Mouse (Mus musculus) midbrain, postnatal 0 days (tissue): ENCODE measurements at regions not wholly inside any gene's neighbourhood (a gene's known extent, or its start where the extent isn't known, plus 50 kb on each side); places are given as distances from the start of the nearest gene placed in this dataset.

ENCODE experiments used
- ATAC-seq: fragments of 200-750 bp; cut with Nextera tagmentation; 2 replicates; pipeline ENCODE4 v1.8.0; 2017; ENCODE audit warnings: moderate number of reproducible peaks, mild to moderate bottlenecking, moderate TSS enrichment, moderate library complexity; ENCODE audit not compliant: low FRiP score
- DNase-seq: peaks from one replicate; pipeline ENCODE4 v3.0.0-alpha.2; 2015; ENCODE audit warnings: low spot score
- H3K27ac ChIP-seq: fragments of 300-500 bp; sonication (generic); 2 replicates; pipeline ENCODE4 v1.5.1; 2014; ENCODE audit warnings: low read depth, mild to moderate bottlenecking, low read length, mixed read lengths
- H3K27me3 ChIP-seq: fragments of 300-500 bp; sonication (generic); 2 replicates; pipeline ENCODE4 v1.6.1; 2014; ENCODE audit warnings: low read length, control low read depth, mixed read lengths; ENCODE audit not compliant: insufficient read depth
- H3K36me3 ChIP-seq: fragments of 300-500 bp; sonication (generic); 2 replicates; pipeline ENCODE4 v1.6.1; 2014; ENCODE audit warnings: low read length, control low read depth, mixed read lengths; ENCODE audit not compliant: insufficient read depth
- H3K4me1 ChIP-seq: fragments of 300-500 bp; sonication (generic); 2 replicates; pipeline ENCODE4 v1.6.1; 2014; ENCODE audit warnings: mild to moderate bottlenecking, control low read depth, antibody characterized with exemption, low read length, mixed read lengths; ENCODE audit not compliant: insufficient read depth
- H3K4me2 ChIP-seq: fragments of 300-500 bp; sonication (generic); 2 replicates; pipeline ENCODE4 v1.6.1; 2014; ENCODE audit warnings: low read depth, mild to moderate bottlenecking, low read length, mixed read lengths; ENCODE audit not compliant: poor library complexity, severe bottlenecking
- H3K4me3 ChIP-seq: fragments of 300-500 bp; sonication (generic); 2 replicates; pipeline ENCODE4 v1.5.1; 2014; ENCODE audit warnings: low read depth, mild to moderate bottlenecking, low read length, moderate library complexity
- H3K9ac ChIP-seq: fragments of 300-500 bp; sonication (generic); replicated peaks from 2 replicates; pipeline ENCODE4 v1.6.1; 2014; ENCODE audit warnings: mild to moderate bottlenecking, low read length, moderate library complexity, mixed read lengths; ENCODE audit not compliant: poor library complexity, severe bottlenecking
- H3K9me3 ChIP-seq: fragments of 300-500 bp; sonication (generic); 2 replicates; pipeline ENCODE4 v1.6.1; 2016; ENCODE audit warnings: low read length, control low read depth
- CTCF ChIP-seq: IDR thresholded peaks from 2 replicates; pipeline ENCODE4 v1.5.1; 2016; ENCODE audit warnings: antibody characterized with exemption, mild to moderate bottlenecking
- WGBS: fragments of 180-500 bp; shearing (Covaris S2); extraction: QIAGEN DNeasy Blood & Tissue Kit; methylation state at CpG from one replicate; pipeline ENCODE4 v1.1.7; 2014; 5-methylcytosine and 5-hydroxymethylcytosine counted together

GRCm38 (mm10) chrX:137193241-137193640, 71.4 kb upstream of the Esx1 start:
- no peaks in the 10 kb centered on the region for H3K36me3 ChIP-seq
- ATAC-seq (no peak), DNase-seq (no peak)
- no peak overlapping the region for H3K27ac ChIP-seq
- H3K9me3 ChIP-seq = no peaks in the 10 kb centered on the region
- no peak overlapping the region for H3K4me2 ChIP-seq
- H3K4me3 ChIP-seq = no peak overlapping the region
- no peaks in the 10 kb centered on the region for H3K4me1 ChIP-seq
- H3K9ac ChIP-seq = no peak overlapping the region
- 86% methylated on average over 4 of the region's 4 CpGs for WGBS
- TF ChIP-seq CTCF = no peak
- no peaks in the 10 kb centered on the region for H3K27me3 ChIP-seq

GRCm38 (mm10) chrX:137190122-137190521, 68.2 kb upstream of the Esx1 start:
- WGBS = 34% methylated on average over 1 of the region's 1 CpGs
- H3K9me3 ChIP-seq = no peaks in the 10 kb centered on the region

GRCm38 (mm10) chrX:137175774-137176173, 53.9 kb upstream of the Esx1 start:
- no peak for TF ChIP-seq CTCF
- DNase-seq (no peak), ATAC-seq (no peak)
- Histone ChIP-seq H3K9me3 (no peaks in the 10 kb centered on the region), H3K4me3 (no peak overlapping the region), H3K4me2 (no peak overlapping the region), H3K4me1 (no peaks in the 10 kb centered on the region), H3K36me3 (no peaks in the 10 kb centered on the region), H3K9ac (no peak overlapping the region), H3K27me3 (no peaks in the 10 kb centered on the region), H3K27ac (no peak overlapping the region)
- WGBS = 72% methylated on average over 2 of the region's 2 CpGs

More at GRCm38 (mm10) chrX:137190122-137190521, 68.2 kb upstream of the Esx1 start:
- Histone ChIP-seq H3K27ac (no peak overlapping the region), H3K9ac (no peak overlapping the region), H3K4me2 (no peak overlapping the region), H3K4me1 (no peaks in the 10 kb centered on the region), H3K4me3 (no peak overlapping the region), H3K36me3 (no peaks in the 10 kb centered on the region), H3K27me3 (no peaks in the 10 kb centered on the region)
- DNase-seq = peak; percentile 33
- no peak for ATAC-seq
- peak; percentile 69 for TF ChIP-seq CTCF

- no peaks in the 10 kb centered on the region for H3K9me3 ChIP-seq
- H3K27me3 ChIP-seq = no peaks in the 10 kb centered on the region
- H3K4me2 ChIP-seq = no peak overlapping the region
- H3K27ac ChIP-seq = no peak overlapping the region
- ATAC-seq (no peak), DNase-seq (no peak)
- WGBS = 66% methylated on average over 4 of the region's 4 CpGs
- no peaks in the 10 kb centered on the region for H3K4me1 ChIP-seq
- H3K9ac ChIP-seq = no peak overlapping the region
- H3K36me3 ChIP-seq = no peaks in the 10 kb centered on the region
- no peak for TF ChIP-seq CTCF
- H3K4me3 ChIP-seq = no peak overlapping the region
Measured at GRCm38 (mm10) chrX:137173455-137173854, 51.6 kb upstream of the Esx1 start.
